Mouse (Mus musculus): ENCODE results near the gene Gm28044.

DNA sequence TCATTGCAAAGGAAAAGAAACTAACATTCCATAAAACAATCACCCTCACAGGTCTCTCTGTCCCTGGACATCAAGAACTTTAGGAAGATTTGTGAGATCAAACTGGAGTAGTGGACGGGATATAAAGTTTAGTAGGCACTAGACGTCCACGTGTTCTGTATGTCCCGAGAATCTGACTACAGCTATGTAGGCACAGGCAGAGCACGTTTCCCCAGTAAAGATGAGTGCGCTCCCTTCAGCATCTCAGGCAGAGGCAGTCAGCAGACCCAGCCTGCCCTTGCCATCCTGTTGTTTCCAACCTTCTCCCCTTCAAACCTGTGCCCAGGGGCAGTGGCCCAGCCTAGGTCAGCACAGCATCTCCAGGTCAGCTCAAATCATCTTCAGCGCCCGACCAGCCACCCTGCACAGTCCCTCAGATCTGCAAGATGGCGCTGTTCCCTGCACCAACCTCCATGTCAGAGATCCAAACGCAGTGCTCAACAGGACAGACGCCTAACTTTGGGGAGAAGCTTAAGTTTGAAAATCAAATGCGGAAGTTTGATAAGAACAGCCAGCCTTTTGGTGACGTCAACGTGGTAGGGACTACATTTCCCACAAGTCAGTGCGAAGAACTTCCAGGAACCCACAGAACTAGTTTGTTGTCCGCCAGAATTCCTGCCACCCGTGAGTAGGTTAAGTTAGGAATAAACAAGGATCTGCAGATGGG, 28.2 kb downstream of the Gm28044 start, which contains the start of gene Zfp595:
- TF ChIP-seq CTCF (IDR thresholded peaks at IDR 0.05; ENCODE audit: extremely low read depth, insufficient read depth, insufficient read length, insufficient replicate concordance) (peak; percentile 28; the same call in 1 of the 2 replicates), POLR2A (IDR thresholded peaks at IDR 0.05; ENCODE audit: low read depth, low read length) (no peak)
